Mouse (Mus musculus): ENCODE measurements around the gene Capn12.
"Not testable (repeated sequence)": the region's sequence is repeated elsewhere in the genome, so short reads cannot be mapped to it uniquely, and the experiment has no call there.

Capn12 gene

GRCm38 (mm10) chr7:28877155-28877554 lies 4.1 kb upstream of the Capn12 start:
- in situ Hi-C loops (cut with MseI, MboI), result no loop called here

GRCm38 (mm10) chr7:28877856-28878255 lies 3.4 kb upstream of the Capn12 start:
- in situ Hi-C loops (cut with MseI, MboI), result no loop called here

GRCm38 (mm10) chr7:28879606-28880005 lies 1.6 kb upstream of the Capn12 start:
- in situ Hi-C loops (cut with MseI, MboI), result no loop called here

GRCm38 (mm10) chr7:28880554-28880953 lies 668 bp upstream of the Capn12 start:
- in situ Hi-C loops (cut with MseI, MboI), result no loop called here

- in situ Hi-C loops (cut with MseI, MboI), result no loop called here
Observed at GRCm38 (mm10) chr7:28883039-28883438, 1.8 kb downstream of the Capn12 start.

- in situ Hi-C loops (cut with MseI, MboI), result not testable (repeated sequence)
Observed at GRCm38 (mm10) chr7:28883704-28884103, 2.5 kb downstream of the Capn12 start.

GRCm38 (mm10) chr7:28886486-28886885 lies 5.3 kb downstream of the Capn12 start:
- in situ Hi-C loops (cut with MseI, MboI), result no loop called here

- in situ Hi-C loops (cut with MseI, MboI), result no loop called here
Observed at GRCm38 (mm10) chr7:28888701-28889161, 7.5 kb downstream of the Capn12 start.

- in situ Hi-C loops (cut with MseI, MboI), result no loop called here
Observed at GRCm38 (mm10) chr7:28892601-28893000, 11.4 kb downstream of the Capn12 start.

GRCm38 (mm10) chr7:28893643-28894265 lies 12.5 kb downstream of the Capn12 start:
- in situ Hi-C loops (cut with MseI, MboI), result no loop called here

GRCm38 (mm10) chr7:28894942-28895341 lies 13.7 kb downstream of the Capn12 start:
- in situ Hi-C loops (cut with MseI, MboI), result no loop called here

- in situ Hi-C loops (cut with MseI, MboI), result no loop called here
Observed at GRCm38 (mm10) chr7:28897661-28898060, 16.4 kb downstream of the Capn12 start.

GRCm38 (mm10) chr7:28899972-28900371 lies 18.8 kb downstream of the Capn12 start:
- in situ Hi-C loops (cut with MseI, MboI), result no loop called here

- in situ Hi-C loops (cut with MseI, MboI), result no loop called here
Observed at GRCm38 (mm10) chr7:28901311-28902125, 20.3 kb downstream of the Capn12 start.

- in situ Hi-C loops (cut with MseI, MboI), result no loop called here
Observed at GRCm38 (mm10) chr7:28902180-28902579, 21.0 kb downstream of the Capn12 start.

- in situ Hi-C loops (cut with MseI, MboI), result no loop called here
Observed at GRCm38 (mm10) chr7:28902809-28903208, 21.6 kb downstream of the Capn12 start.

- in situ Hi-C loops (cut with MseI, MboI), result no loop called here
Observed at GRCm38 (mm10) chr7:28903778-28904177, 22.6 kb downstream of the Capn12 start.

GRCm38 (mm10) chr7:28907195-28907594 lies 26.0 kb downstream of the Capn12 start:
- in situ Hi-C loops (cut with MseI, MboI), result no loop called here

GRCm38 (mm10) chr7:28911632-28912031 lies 30.4 kb downstream of the Capn12 start:
- in situ Hi-C loops (cut with MseI, MboI), result no loop called here

GRCm38 (mm10) chr7:28913171-28913570 lies 31.9 kb downstream of the Capn12 start:
- in situ Hi-C loops (cut with MseI, MboI), result no loop called here

- in situ Hi-C loops (cut with MseI, MboI), result no loop called here
Observed at GRCm38 (mm10) chr7:28916491-28916890, 35.3 kb downstream of the Capn12 start.

- in situ Hi-C loops (cut with MseI, MboI), result no loop called here
Observed at GRCm38 (mm10) chr7:28917503-28918426, 36.5 kb downstream of the Capn12 start.

Data from mouse trophoblast stem cell (cell line).